Mouse (Mus musculus) adrenal gland, postnatal 25 days (tissue): ENCODE measurements around the gene Prr19. TPM values are rescaled to one million over a fixed set of nuclear protein-coding genes. Genes with fewer than 3 reads are reported as not detected.
"Not testable (repeated sequence)": the region's sequence is repeated elsewhere in the genome, so short reads cannot be mapped to it uniquely, and the experiment has no call there.

Experiments used
- DNase-seq: peaks from one replicate; pipeline ENCODE4 v3.0.0; 2021; ENCODE audit warnings: mixed read lengths
- total RNA-seq: library from RNA; stranded (reverse); gene quantifications from 2 replicates; pipeline ENCODE4 v1.2.3, GENCODE M21; 2021

Gene Prr19
- total RNA-seq, 1 experiment from 2014 or later: not detected

DNA sequence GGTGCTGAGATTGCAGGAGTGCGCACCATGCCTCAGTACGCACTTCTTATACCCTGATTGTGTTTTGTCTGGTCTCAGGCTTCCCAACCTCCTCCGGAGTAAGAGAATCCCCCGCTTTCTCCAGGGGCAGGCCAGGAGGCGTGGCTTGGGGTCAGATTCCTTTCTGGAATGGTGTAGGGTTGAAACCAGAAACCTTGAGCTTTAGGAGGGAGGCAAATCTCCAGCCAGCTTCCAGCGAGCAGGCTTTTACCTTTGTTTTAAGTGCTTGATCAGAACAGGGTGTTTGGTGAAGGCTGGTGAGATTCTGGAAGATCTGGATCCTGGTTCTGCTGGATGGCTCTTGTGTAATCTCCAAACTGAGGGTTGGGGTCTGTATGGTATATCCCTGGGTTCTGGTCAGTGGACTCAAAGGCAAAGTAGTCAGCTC lies 20.9 kb downstream of the Prr19 start:
- DNase-seq: peak; percentile 41

DNA sequence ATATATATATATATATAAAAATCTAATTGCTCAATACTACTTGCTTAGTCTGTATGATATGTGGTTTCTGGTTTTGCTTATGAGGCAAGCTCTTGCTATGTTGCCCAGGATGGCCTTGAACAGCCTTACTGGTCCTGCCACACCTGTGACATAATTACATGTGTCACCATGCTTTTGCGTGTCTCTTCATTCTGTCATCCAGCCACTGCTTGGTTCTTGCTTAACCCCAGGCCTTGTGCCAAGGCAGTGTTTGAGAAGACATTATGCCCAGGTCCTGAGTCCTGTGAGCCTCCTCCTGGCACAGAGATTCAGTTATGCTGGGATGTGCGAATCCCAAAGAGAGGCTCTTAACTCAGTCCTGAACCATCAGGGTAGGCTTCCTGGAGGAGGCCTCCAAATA lies 22.0 kb downstream of the Prr19 start:
- peak; percentile 46 for DNase-seq

GRCm38 (mm10) chr7:25325431-25325830 lies 24.2 kb downstream of the Prr19 start:
- not testable (repeated sequence) for DNase-seq

DNA sequence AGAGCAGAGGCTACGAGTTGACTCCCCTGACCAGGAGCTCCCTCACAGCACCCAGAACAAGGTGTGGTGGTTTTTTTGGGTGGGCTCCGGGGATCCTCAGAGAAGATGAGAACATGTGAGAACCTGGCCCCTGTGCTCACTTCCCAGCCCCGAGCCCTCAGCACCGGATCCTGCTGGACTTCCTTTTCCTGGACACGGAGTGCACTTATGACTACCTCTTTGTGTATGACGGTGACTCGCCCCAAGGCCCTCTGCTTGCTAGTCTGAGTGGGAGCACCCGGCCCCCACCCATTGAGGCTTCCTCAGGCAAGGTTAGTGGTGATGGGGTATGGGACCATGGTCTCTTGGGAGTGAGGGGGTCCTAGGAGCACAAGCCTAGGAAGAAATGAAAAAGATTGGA lies 25.0 kb downstream of the Prr19 start:
- no peak for DNase-seq

- DNase-seq: peak; percentile 72
These were observed 32.5 kb downstream of the Prr19 start for GRCm38 (mm10) chr7:25333596-25334307.

- DNase-seq: no peak
These were observed 33.3 kb downstream of the Prr19 start for GRCm38 (mm10) chr7:25334472-25334871.

DNA sequence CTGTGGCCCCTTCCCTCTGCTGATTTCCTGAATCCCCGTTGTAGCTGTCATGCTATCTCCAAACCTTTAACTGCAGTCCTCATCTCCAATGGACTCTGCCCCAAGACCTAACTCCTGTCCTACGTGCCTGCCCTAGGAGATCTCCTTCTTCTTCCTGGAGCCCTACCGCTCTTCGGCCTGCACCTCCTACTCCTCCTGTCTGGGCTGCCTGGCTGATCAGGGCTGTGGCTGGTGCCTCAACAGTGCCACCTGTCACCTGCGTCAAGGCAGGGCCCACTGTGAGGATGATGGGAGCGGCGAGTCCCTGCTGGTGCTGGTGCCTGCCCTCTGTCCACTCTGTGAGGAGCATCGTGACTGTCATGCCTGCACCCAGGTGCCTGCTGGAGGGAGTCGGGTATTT lies 38.1 kb downstream of the Prr19 start:
- no peak for DNase-seq

GRCm38 (mm10) chr7:25341000-25341784 lies 40.0 kb downstream of the Prr19 start:
- DNase-seq: no peak

- DNase-seq: no peak
These were observed 47.6 kb downstream of the Prr19 start for GRCm38 (mm10) chr7:25348861-25349260.

Other genes with a start within 250 kb of the Prr19 start
- gene Grik5, start 229.1 kb upstream of the Prr19 start, total RNA-seq: 15.4 and 22.6 TPM in 2 replicates
- 21.0 and 23.3 TPM in 2 replicates for gene Zfp574, start 228.8 kb upstream of the Prr19 start, total RNA-seq
- gene Pou2f2, start 121.7 kb upstream of the Prr19 start, total RNA-seq: 0.67 and 1.0 TPM in 2 replicates
- gene Dedd2, start 80.8 kb upstream of the Prr19 start, total RNA-seq: 17.5 and 18.0 TPM in 2 replicates
- 14.6 and 16.0 TPM in 2 replicates for gene Zfp526, start 80.0 kb upstream of the Prr19 start, total RNA-seq
- gene Gsk3a, start 63.6 kb upstream of the Prr19 start, total RNA-seq: 97.4 and 108 TPM in 2 replicates
- 19.4 and 33.2 TPM in 2 replicates for gene Erf, start 50.6 kb upstream of the Prr19 start, total RNA-seq
- 134 and 146 TPM in 2 replicates for gene Cic, start 33.7 kb upstream of the Prr19 start, total RNA-seq
- 31.9 and 35.8 TPM in 2 replicates for gene Pafah1b3, start 3.4 kb upstream of the Prr19 start, total RNA-seq
- 1.6 and 3.7 TPM in 2 replicates for gene Tmem145, start 4.7 kb downstream of the Prr19 start, total RNA-seq
- 56.9 and 77.1 TPM in 2 replicates for gene Megf8, start 15.8 kb downstream of the Prr19 start, total RNA-seq
- gene Cnfn, start 68.3 kb downstream of the Prr19 start, total RNA-seq: not detected in 2 replicates
- gene Lipe, start 97.3 kb downstream of the Prr19 start, total RNA-seq: 295 and 303 TPM in 2 replicates
- gene Cxcl17, start 111.5 kb downstream of the Prr19 start, total RNA-seq: not detected in 2 replicates
- gene Ceacam1, start 176.2 kb downstream of the Prr19 start, total RNA-seq: 19.9 and 22.7 TPM in 2 replicates
- 2.3 and 2.7 TPM in 2 replicates for gene Ceacam2, start 238.4 kb downstream of the Prr19 start, total RNA-seq